Mouse (Mus musculus) skeletal muscle tissue, adult 2 months (tissue): ENCODE measurements around the gene Lyzl4.

ENCODE experiments used
- DNase-seq: peaks from one replicate; pipeline ENCODE4 v3.0.0-alpha.2; 2012; ENCODE audit warnings: low read depth, low spot score

The Lyzl4 gene

GRCm38 (mm10) chr9:121528605-121529357 is 113.1 kb downstream of the Lyzl4 start:
- DNase-seq = no peak
